Mouse (Mus musculus): ENCODE data around the gene Atad2b. TPM values are rescaled to one million over a fixed set of nuclear protein-coding genes. Genes with fewer than 3 reads are reported as not detected.
A peak's percentile ranks its signal among the peaks of the same experiment; 100 is the strongest.

Gene Atad2b
- polyA plus RNA-seq, 1 experiment from 2014 or later, result 16.5 TPM

GRCm38 (mm10) chr12:4917805-4918591, 845 bp downstream of the Atad2b start:
- H3K9ac ChIP-seq (ENCODE audit: low read length), result peak overlapping the region; percentile 97
- WGBS, result under 1% methylated on average over 48 of the region's 48 CpGs
- H3K36me3 ChIP-seq (ENCODE audit: control insufficient read depth, insufficient read depth, low read length), result no peaks in the 10 kb centered on the region
- H3K4me2 ChIP-seq (ENCODE audit: low read length), result peak overlapping the region; percentile 57
- peak overlapping the region; percentile 98 for H3K27ac ChIP-seq (ENCODE audit: low read depth)
- H3K27me3 ChIP-seq (replicated peaks; ENCODE audit: control insufficient read depth, insufficient read depth, low read length), result no peaks in the 10 kb centered on the region
- peaks cover 11% of the 10 kb centered on the region for H3K4me1 ChIP-seq (replicated peaks; ENCODE audit: control insufficient read depth, insufficient read depth, low read length)
- H3K4me3 ChIP-seq (ENCODE audit: low read depth, low read length), result peak overlapping the region; percentile 95
- DNase-seq (ENCODE audit: low spot score), result peak; percentile 86
- peak; percentile 65 for ATAC-seq (replicated peaks; ENCODE audit: low FRiP score, low TSS enrichment, low read depth)
- no peaks in the 10 kb centered on the region for H3K9me3 ChIP-seq (ENCODE audit: control insufficient read depth, low read length)

GRCm38 (mm10) chr12:4928197-4928596, 11.0 kb downstream of the Atad2b start:
- no peak overlapping the region for H3K4me3 ChIP-seq (ENCODE audit: low read depth, low read length)
- no peak overlapping the region for H3K27ac ChIP-seq (ENCODE audit: low read depth)
- no peaks in the 10 kb centered on the region for H3K9me3 ChIP-seq (ENCODE audit: control insufficient read depth, low read length)
- WGBS, result 59% methylated on average over 2 of the region's 2 CpGs
- ATAC-seq (replicated peaks; ENCODE audit: low FRiP score, low TSS enrichment, low read depth), result no peak
- no peak for DNase-seq (ENCODE audit: low spot score)
- no peak overlapping the region for H3K4me2 ChIP-seq (ENCODE audit: low read length)
- no peaks in the 10 kb centered on the region for H3K27me3 ChIP-seq (replicated peaks; ENCODE audit: control insufficient read depth, insufficient read depth, low read length)
- no peaks in the 10 kb centered on the region; the same call in 1 of the 2 replicates for H3K4me1 ChIP-seq (replicated peaks; ENCODE audit: control insufficient read depth, insufficient read depth, low read length)
- no peak overlapping the region for H3K9ac ChIP-seq (ENCODE audit: low read length)
- H3K36me3 ChIP-seq (ENCODE audit: control insufficient read depth, insufficient read depth, low read length), result no peaks in the 10 kb centered on the region

- Histone ChIP-seq H3K4me2 (ENCODE audit: low read length) (no peak overlapping the region), H3K4me1 (replicated peaks; ENCODE audit: control insufficient read depth, insufficient read depth, low read length) (no peaks in the 10 kb centered on the region; the same call in 1 of the 2 replicates), H3K4me3 (ENCODE audit: low read depth, low read length) (no peak overlapping the region), H3K27me3 (replicated peaks; ENCODE audit: control insufficient read depth, insufficient read depth, low read length) (no peaks in the 10 kb centered on the region), H3K36me3 (ENCODE audit: control insufficient read depth, insufficient read depth, low read length) (no peaks in the 10 kb centered on the region), H3K9ac (ENCODE audit: low read length) (no peak overlapping the region), H3K9me3 (ENCODE audit: control insufficient read depth, low read length) (no peaks in the 10 kb centered on the region), H3K27ac (ENCODE audit: low read depth) (no peak overlapping the region)
- ATAC-seq (replicated peaks; ENCODE audit: low FRiP score, low TSS enrichment, low read depth), result no peak
- peak; percentile 23 for DNase-seq (ENCODE audit: low spot score)
- 96% methylated on average over 3 of the region's 3 CpGs for WGBS
Measured at GRCm38 (mm10) chr12:4930820-4931548, 13.8 kb downstream of the Atad2b start.

DNA sequence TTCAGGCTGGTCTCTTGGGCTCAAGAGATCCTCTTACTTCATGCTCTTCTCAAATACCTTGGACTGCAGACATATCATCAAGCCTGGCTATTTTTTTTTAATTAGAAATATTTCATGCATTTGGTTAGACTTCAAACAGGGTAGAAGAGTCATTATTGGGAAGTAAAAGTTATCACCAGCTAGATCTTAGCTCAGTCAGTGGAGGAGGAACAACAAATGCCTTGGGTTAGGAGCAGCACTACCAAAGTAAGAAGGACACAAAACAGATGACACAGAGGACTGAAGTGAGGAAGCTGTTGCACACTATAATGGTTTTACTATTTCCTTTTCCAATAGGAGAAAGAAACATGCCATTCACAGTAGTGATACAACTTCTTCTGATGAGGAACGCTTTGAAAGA, 35.1 kb downstream of the Atad2b start:
- WGBS, result 95% methylated on average over 1 of the region's 1 CpGs
- H3K9me3 ChIP-seq (ENCODE audit: control insufficient read depth, low read length), result no peaks in the 10 kb centered on the region
- no peak overlapping the region for H3K9ac ChIP-seq (ENCODE audit: low read length)
- no peaks in the 10 kb centered on the region for H3K4me1 ChIP-seq (replicated peaks; ENCODE audit: control insufficient read depth, insufficient read depth, low read length)
- H3K27me3 ChIP-seq (replicated peaks; ENCODE audit: control insufficient read depth, insufficient read depth, low read length), result no peaks in the 10 kb centered on the region
- H3K4me3 ChIP-seq (ENCODE audit: low read depth, low read length), result no peak overlapping the region
- peaks cover 71% of the 10 kb centered on the region for H3K36me3 ChIP-seq (ENCODE audit: control insufficient read depth, insufficient read depth, low read length)
- H3K4me2 ChIP-seq (ENCODE audit: low read length), result no peak overlapping the region
- no peak for ATAC-seq (replicated peaks; ENCODE audit: low FRiP score, low TSS enrichment, low read depth)
- H3K27ac ChIP-seq (ENCODE audit: low read depth), result no peak overlapping the region
- no peak for DNase-seq (ENCODE audit: low spot score)

DNA sequence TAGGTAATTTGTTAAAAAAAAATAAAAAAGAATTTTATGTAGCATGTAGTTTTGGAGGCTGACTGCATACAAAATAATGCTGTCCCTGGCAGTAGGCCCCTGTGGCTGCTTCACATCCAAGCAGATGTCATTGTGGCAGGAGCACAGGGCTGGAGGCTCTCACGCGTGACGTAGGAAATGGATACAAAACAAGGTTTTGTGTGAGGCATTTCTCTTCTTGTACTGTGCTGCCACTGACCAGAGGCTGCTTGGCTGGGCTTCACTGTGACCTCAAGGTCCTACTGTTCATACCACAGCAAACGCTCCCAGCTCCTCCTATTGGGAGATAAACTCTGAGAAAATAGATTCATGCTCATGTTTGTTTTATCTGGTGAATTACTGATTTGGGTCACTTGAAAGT, 36.0 kb downstream of the Atad2b start:
- H3K36me3 ChIP-seq (ENCODE audit: control insufficient read depth, insufficient read depth, low read length), result peaks cover 64% of the 10 kb centered on the region
- WGBS, result 90% methylated on average over 4 of the region's 4 CpGs
- H3K9me3 ChIP-seq (ENCODE audit: control insufficient read depth, low read length), result no peaks in the 10 kb centered on the region
- no peaks in the 10 kb centered on the region for H3K27me3 ChIP-seq (replicated peaks; ENCODE audit: control insufficient read depth, insufficient read depth, low read length)
- H3K4me3 ChIP-seq (ENCODE audit: low read depth, low read length), result no peak overlapping the region
- DNase-seq (ENCODE audit: low spot score) (no peak), ATAC-seq (replicated peaks; ENCODE audit: low FRiP score, low TSS enrichment, low read depth) (no peak)
- H3K27ac ChIP-seq (ENCODE audit: low read depth), result no peak overlapping the region
- no peaks in the 10 kb centered on the region for H3K4me1 ChIP-seq (replicated peaks; ENCODE audit: control insufficient read depth, insufficient read depth, low read length)
- no peak overlapping the region for H3K4me2 ChIP-seq (ENCODE audit: low read length)
- H3K9ac ChIP-seq (ENCODE audit: low read length), result no peak overlapping the region

GRCm38 (mm10) chr12:4972939-4973338, 55.8 kb downstream of the Atad2b start:
- 29% methylated on average over 1 of the region's 1 CpGs for WGBS
- ATAC-seq (replicated peaks; ENCODE audit: low FRiP score, low TSS enrichment, low read depth) (no peak), DNase-seq (ENCODE audit: low spot score) (peak; percentile 85)
- no peak overlapping the region for H3K4me2 ChIP-seq (ENCODE audit: low read length)
- H3K9ac ChIP-seq (ENCODE audit: low read length), result no peak overlapping the region
- H3K4me1 ChIP-seq (replicated peaks; ENCODE audit: control insufficient read depth, insufficient read depth, low read length), result no peaks in the 10 kb centered on the region
- H3K4me3 ChIP-seq (ENCODE audit: low read depth, low read length), result no peak overlapping the region
- no peaks in the 10 kb centered on the region for H3K27me3 ChIP-seq (replicated peaks; ENCODE audit: control insufficient read depth, insufficient read depth, low read length)
- H3K9me3 ChIP-seq (ENCODE audit: control insufficient read depth, low read length), result no peaks in the 10 kb centered on the region
- H3K27ac ChIP-seq (ENCODE audit: low read depth), result no peak overlapping the region
- peaks cover 65% of the 10 kb centered on the region for H3K36me3 ChIP-seq (ENCODE audit: control insufficient read depth, insufficient read depth, low read length)

DNA sequence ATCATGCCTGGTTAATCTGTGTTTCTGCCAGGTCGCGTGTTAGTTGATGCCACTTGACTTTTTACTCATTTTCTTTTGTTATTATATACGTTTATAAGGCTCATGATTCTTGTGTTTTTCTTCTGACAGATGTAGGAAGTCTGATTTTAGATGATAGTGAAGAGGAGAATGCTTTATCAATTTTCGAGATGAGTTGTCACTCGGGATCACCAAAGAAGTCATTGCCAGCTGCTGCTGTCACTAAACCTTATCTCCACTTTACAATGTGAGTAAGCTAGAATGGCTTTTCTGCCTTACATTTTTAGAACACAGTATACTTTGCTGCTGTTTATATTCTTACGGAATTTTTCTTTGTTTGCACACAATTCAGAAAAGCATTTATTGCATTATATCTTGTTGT, 61.2 kb downstream of the Atad2b start:
- no peak for DNase-seq (ENCODE audit: low spot score)
- H3K9me3 ChIP-seq (ENCODE audit: control insufficient read depth, low read length), result no peaks in the 10 kb centered on the region
- no peak overlapping the region for H3K27ac ChIP-seq (ENCODE audit: low read depth)
- WGBS, result 93% methylated on average over 6 of the region's 6 CpGs
- peaks cover 51% of the 10 kb centered on the region for H3K36me3 ChIP-seq (ENCODE audit: control insufficient read depth, insufficient read depth, low read length)
- no peak overlapping the region for H3K4me2 ChIP-seq (ENCODE audit: low read length)
- H3K9ac ChIP-seq (ENCODE audit: low read length), result no peak overlapping the region
- no peak overlapping the region for H3K4me3 ChIP-seq (ENCODE audit: low read depth, low read length)
- no peak for ATAC-seq (replicated peaks; ENCODE audit: low FRiP score, low TSS enrichment, low read depth)
- no peaks in the 10 kb centered on the region for H3K4me1 ChIP-seq (replicated peaks; ENCODE audit: control insufficient read depth, insufficient read depth, low read length)
- H3K27me3 ChIP-seq (replicated peaks; ENCODE audit: control insufficient read depth, insufficient read depth, low read length), result no peaks in the 10 kb centered on the region

- no peaks in the 10 kb centered on the region for H3K4me1 ChIP-seq (replicated peaks; ENCODE audit: control insufficient read depth, insufficient read depth, low read length)
- peaks cover 5% of the 10 kb centered on the region; the same call in 1 of the 2 replicates for H3K36me3 ChIP-seq (ENCODE audit: control insufficient read depth, insufficient read depth, low read length)
- DNase-seq (ENCODE audit: low spot score) (no peak), ATAC-seq (replicated peaks; ENCODE audit: low FRiP score, low TSS enrichment, low read depth) (no peak)
- H3K27me3 ChIP-seq (replicated peaks; ENCODE audit: control insufficient read depth, insufficient read depth, low read length), result no peaks in the 10 kb centered on the region
- no peaks in the 10 kb centered on the region for H3K9me3 ChIP-seq (ENCODE audit: control insufficient read depth, low read length)
- H3K4me3 ChIP-seq (ENCODE audit: low read depth, low read length), result no peak overlapping the region
- H3K4me2 ChIP-seq (ENCODE audit: low read length), result no peak overlapping the region
- no peak overlapping the region for H3K27ac ChIP-seq (ENCODE audit: low read depth)
- H3K9ac ChIP-seq (ENCODE audit: low read length), result no peak overlapping the region
Measured at GRCm38 (mm10) chr12:4996981-4997380, 79.8 kb downstream of the Atad2b start.
